Mouse (Mus musculus) liver, embryonic 14.5 days (tissue): ENCODE data around the gene Aamp.

Experiments
- CTCF ChIP-seq: IDR thresholded peaks from 2 replicates; pipeline ENCODE4 v1.5.1; 2016; ENCODE audit warnings: antibody characterized with exemption, low read depth, control low read depth
- EP300 ChIP-seq: IDR thresholded peaks from 2 replicates; pipeline ENCODE4 v1.6.1; 2016; ENCODE audit warnings: antibody characterized with exemption, low read depth

DNA sequence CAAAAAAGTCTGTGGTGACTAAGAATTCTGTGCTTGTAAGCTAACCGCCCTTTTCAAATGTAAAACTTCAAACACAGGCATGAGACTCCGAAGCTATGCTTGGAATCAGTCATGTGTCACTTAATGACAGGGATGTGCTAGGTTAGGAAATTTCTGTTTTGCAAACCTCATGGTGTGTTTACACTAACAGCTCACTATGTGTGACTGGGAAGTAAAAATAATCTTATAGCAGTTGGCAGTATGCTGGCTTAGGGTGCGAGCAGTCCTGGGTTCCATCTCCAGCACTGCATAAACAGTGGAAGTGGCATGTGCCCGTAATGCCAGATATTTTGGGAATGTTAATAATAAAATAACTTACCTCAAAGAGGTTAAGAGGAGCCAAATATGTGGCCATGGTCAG lies 20.4 kb upstream of the Aamp start:
- TF ChIP-seq EP300, result no peak
- no peak for TF ChIP-seq CTCF
